Mouse (Mus musculus) lung, postnatal 0 days (tissue): Measurements from ENCODE around the gene Rps6ka2. TPM values are rescaled to one million over a fixed set of nuclear protein-coding genes. Genes with fewer than 3 reads are reported as not detected.

ENCODE experiments used
- ATAC-seq: fragments of 200-750 bp; cut with Nextera tagmentation; 2 replicates; pipeline ENCODE4 v1.8.0; 2017; ENCODE audit warnings: moderate library complexity
- DNase-seq: peaks from one replicate; pipeline ENCODE4 v3.0.0-alpha.2; 2016; ENCODE audit warnings: low spot score
- H3K27ac ChIP-seq: fragments of 300-500 bp; sonication (generic); 2 replicates; pipeline ENCODE4 v1.5.1; 2014; ENCODE audit warnings: antibody characterized with exemption, mild to moderate bottlenecking, low read length, mixed read lengths
- H3K27me3 ChIP-seq: fragments of 300-500 bp; sonication (generic); replicated peaks from 2 replicates; pipeline ENCODE4 v1.6.1; 2014; ENCODE audit warnings: low read length, mixed read lengths; ENCODE audit not compliant: insufficient read depth
- H3K36me3 ChIP-seq: fragments of 300-500 bp; sonication (generic); 2 replicates; pipeline ENCODE4 v1.6.1; 2014; ENCODE audit warnings: low read length, mixed read lengths; ENCODE audit not compliant: insufficient read depth
- H3K4me1 ChIP-seq: fragments of 300-500 bp; sonication (generic); 2 replicates; pipeline ENCODE4 v1.6.1; 2014; ENCODE audit warnings: antibody characterized with exemption, low read depth, low read length, mixed read lengths; ENCODE audit not compliant: insufficient read depth
- H3K4me2 ChIP-seq: fragments of 300-500 bp; sonication (generic); replicated peaks from 2 replicates; pipeline ENCODE4 v1.6.1; 2014; ENCODE audit warnings: low read depth, mild to moderate bottlenecking, low read length, moderate library complexity, mixed read lengths
- H3K4me3 ChIP-seq: fragments of 300-500 bp; sonication (generic); 2 replicates; pipeline ENCODE4 v1.5.1; 2014; ENCODE audit warnings: low read depth, low read length
- H3K9ac ChIP-seq: fragments of 300-500 bp; sonication (generic); replicated peaks from 2 replicates; pipeline ENCODE4 v1.6.1; 2014; ENCODE audit warnings: low read depth, mild to moderate bottlenecking
- H3K9me3 ChIP-seq: fragments of 300-500 bp; sonication (generic); 2 replicates; pipeline ENCODE4 v1.6.1; 2016; ENCODE audit warnings: low read length, mixed read lengths
- CTCF ChIP-seq: IDR thresholded peaks from 2 replicates; pipeline ENCODE4 v1.5.1; 2016; ENCODE audit warnings: antibody characterized with exemption, mild to moderate bottlenecking
- EP300 ChIP-seq: IDR thresholded peaks from 2 replicates; pipeline ENCODE4 v1.6.1; 2016; ENCODE audit warnings: antibody characterized with exemption, mild to moderate bottlenecking, control low read depth
- WGBS: fragments of 180-500 bp; shearing (Covaris S2); extraction: QIAGEN DNeasy Blood & Tissue Kit; methylation state at CpG from one replicate; pipeline ENCODE4 v1.1.7; 2014; 5-methylcytosine and 5-hydroxymethylcytosine counted together
- polyA plus RNA-seq: library from polyadenylated mRNA; unstranded; fragments of >200 nt; fragmentation: Nextera tagmentation; extraction: Ambion mirVana; gene quantifications from 2 replicates; pipeline ENCODE4 v1.2.1, GENCODE M21; 2015

Rps6ka2 gene
- polyA plus RNA-seq, 1 experiment from 2014 or later: 7.1 TPM

GRCm38 (mm10) chr17:7267843-7268242, 97.9 kb downstream of the Rps6ka2 start:
- WGBS: 84% methylated on average over 2 of the region's 2 CpGs
- H3K27ac ChIP-seq: no peak overlapping the region

GRCm38 (mm10) chr17:7269151-7269806, 99.4 kb downstream of the Rps6ka2 start:
- DNase-seq: no peak
- Histone ChIP-seq H3K4me1 (peaks cover 3% of the 10 kb centered on the region; the same call in 1 of the 2 replicates), H3K9me3 (no peaks in the 10 kb centered on the region), H3K27ac (no peak overlapping the region), H3K4me3 (no peak overlapping the region), H3K36me3 (no peaks in the 10 kb centered on the region), H3K9ac (no peak overlapping the region), H3K27me3 (no peaks in the 10 kb centered on the region), H3K4me2 (no peak overlapping the region)
- WGBS: 47% methylated on average over 12 of the region's 12 CpGs
- TF ChIP-seq EP300 (no peak), CTCF (no peak)
- ATAC-seq: peak; percentile 26; the same call in 1 of the 2 replicates

More at GRCm38 (mm10) chr17:7267843-7268242, 97.9 kb downstream of the Rps6ka2 start:
- DNase-seq (no peak), ATAC-seq (peak; percentile 39; the same call in 1 of the 2 replicates)
- no peak overlapping the region for H3K4me2 ChIP-seq
- H3K4me3 ChIP-seq: no peak overlapping the region
- H3K36me3 ChIP-seq: no peaks in the 10 kb centered on the region
- H3K27me3 ChIP-seq: no peaks in the 10 kb centered on the region
- H3K9ac ChIP-seq: no peak overlapping the region
- TF ChIP-seq EP300 (no peak), CTCF (no peak)
- no peaks in the 10 kb centered on the region for H3K9me3 ChIP-seq
- H3K4me1 ChIP-seq: peaks cover 3% of the 10 kb centered on the region; the same call in 1 of the 2 replicates

GRCm38 (mm10) chr17:7270506-7270905, 100.6 kb downstream of the Rps6ka2 start:
- ATAC-seq (no peak), DNase-seq (no peak)
- TF ChIP-seq EP300: no peak
- TF ChIP-seq CTCF: no peak
- 86% methylated on average over 8 of the region's 8 CpGs for WGBS
- no peak overlapping the region for H3K4me3 ChIP-seq
- no peak overlapping the region for H3K9ac ChIP-seq
- H3K36me3 ChIP-seq: no peaks in the 10 kb centered on the region
- no peak overlapping the region for H3K27ac ChIP-seq
- peaks cover 3% of the 10 kb centered on the region; the same call in 1 of the 2 replicates for H3K4me1 ChIP-seq
- no peak overlapping the region for H3K4me2 ChIP-seq
- no peaks in the 10 kb centered on the region for H3K27me3 ChIP-seq
- H3K9me3 ChIP-seq: no peaks in the 10 kb centered on the region

- H3K27ac ChIP-seq: no peak overlapping the region
- TF ChIP-seq CTCF (no peak), EP300 (no peak)
- DNase-seq: peak; percentile 22
- 27% methylated on average over 10 of the region's 10 CpGs for WGBS
- no peaks in the 10 kb centered on the region for H3K4me1 ChIP-seq
- H3K9ac ChIP-seq: no peak overlapping the region
- no peak overlapping the region for H3K4me2 ChIP-seq
- peak; percentile 63 for ATAC-seq
- H3K4me3 ChIP-seq: no peak overlapping the region
- H3K9me3 ChIP-seq: no peaks in the 10 kb centered on the region
- no peaks in the 10 kb centered on the region for H3K27me3 ChIP-seq
- H3K36me3 ChIP-seq: no peaks in the 10 kb centered on the region
Observed at GRCm38 (mm10) chr17:7271522-7272134, 101.7 kb downstream of the Rps6ka2 start.

GRCm38 (mm10) chr17:7273054-7273453, 103.1 kb downstream of the Rps6ka2 start:
- Histone ChIP-seq H3K9ac (no peak overlapping the region), H3K27ac (no peak overlapping the region)
- ATAC-seq: no peak

GRCm38 (mm10) chr17:7273785-7274184, 103.9 kb downstream of the Rps6ka2 start:
- H3K27ac ChIP-seq: no peak overlapping the region
- TF ChIP-seq EP300 (no peak), CTCF (no peak)
- no peak for ATAC-seq
- no peaks in the 10 kb centered on the region for H3K4me1 ChIP-seq
- no peak overlapping the region for H3K4me3 ChIP-seq
- no peak overlapping the region for H3K9ac ChIP-seq
- H3K27me3 ChIP-seq: no peaks in the 10 kb centered on the region
- H3K9me3 ChIP-seq: no peaks in the 10 kb centered on the region
- no peak overlapping the region for H3K4me2 ChIP-seq
- WGBS: 68% methylated on average over 10 of the region's 10 CpGs
- no peak for DNase-seq
- H3K36me3 ChIP-seq: no peaks in the 10 kb centered on the region

More at GRCm38 (mm10) chr17:7273054-7273453, 103.1 kb downstream of the Rps6ka2 start:
- Histone ChIP-seq H3K9me3 (no peaks in the 10 kb centered on the region), H3K4me3 (no peak overlapping the region), H3K27me3 (no peaks in the 10 kb centered on the region), H3K4me2 (no peak overlapping the region), H3K4me1 (no peaks in the 10 kb centered on the region), H3K36me3 (no peaks in the 10 kb centered on the region)
- DNase-seq: no peak
- TF ChIP-seq CTCF (no peak), EP300 (no peak)
- 16% methylated on average over 9 of the region's 9 CpGs for WGBS
